Mouse (Mus musculus) forebrain, embryonic 11.5 days (tissue): ENCODE measurements around the gene Rac3. TPM values are rescaled to one million over a fixed set of nuclear protein-coding genes. Genes with fewer than 3 reads are reported as not detected.
"Not testable (repeated sequence)": the region's sequence is repeated elsewhere in the genome, so short reads cannot be mapped to it uniquely, and the experiment has no call there.

Experiments
- ATAC-seq: fragments of 200-750 bp; cut with Nextera tagmentation; replicated peaks from 2 replicates; pipeline ENCODE4 v1.8.0; 2017; ENCODE audit warnings: moderate TSS enrichment; ENCODE audit not compliant: low FRiP score
- DNase-seq: peaks from one replicate; pipeline ENCODE4 v3.0.0-alpha.2; 2017; ENCODE audit warnings: low spot score
- H3K27ac ChIP-seq: fragments of 300-500 bp; sonication (generic); 2 replicates; pipeline ENCODE4 v1.5.1; 2014; ENCODE audit warnings: low read depth, low read length
- H3K27me3 ChIP-seq: fragments of 300-500 bp; sonication (generic); 2 replicates; pipeline ENCODE4 v1.6.1; 2014; ENCODE audit warnings: mild to moderate bottlenecking, low read length, mixed read lengths; ENCODE audit not compliant: control insufficient read depth, insufficient read depth
- H3K36me3 ChIP-seq: fragments of 300-500 bp; sonication (generic); 2 replicates; pipeline ENCODE4 v1.6.1; 2014; ENCODE audit warnings: mild to moderate bottlenecking, low read length, moderate library complexity, mixed read lengths; ENCODE audit not compliant: control insufficient read depth, insufficient read depth
- H3K4me1 ChIP-seq: fragments of 300-500 bp; sonication (generic); replicated peaks from 2 replicates; pipeline ENCODE4 v1.6.1; 2014; ENCODE audit warnings: low read length, mixed read lengths; ENCODE audit not compliant: control insufficient read depth, insufficient read depth
- H3K4me2 ChIP-seq: fragments of 300-500 bp; sonication (generic); 2 replicates; pipeline ENCODE4 v1.6.1; 2014; ENCODE audit warnings: low read depth, mild to moderate bottlenecking, low read length, moderate library complexity, mixed read lengths; ENCODE audit not compliant: severe bottlenecking
- H3K4me3 ChIP-seq: fragments of 300-500 bp; sonication (generic); 2 replicates; pipeline ENCODE4 v1.5.1; 2014; ENCODE audit warnings: low read depth, low read length
- H3K9ac ChIP-seq: fragments of 300-500 bp; sonication (generic); 2 replicates; pipeline ENCODE4 v1.6.1; 2014; ENCODE audit warnings: low read length
- H3K9me3 ChIP-seq: fragments of 300-500 bp; sonication (generic); 2 replicates; pipeline ENCODE4 v1.6.1; 2016; ENCODE audit warnings: low read length, mixed read lengths; ENCODE audit not compliant: control insufficient read depth
- WGBS: fragments of 180-500 bp; shearing (Covaris S2); extraction: QIAGEN DNeasy Blood & Tissue Kit; methylation state at CpG from one replicate; pipeline ENCODE4 v1.1.7; 2014; 5-methylcytosine and 5-hydroxymethylcytosine counted together
- polyA plus RNA-seq: library from polyadenylated mRNA; unstranded; fragments of >200 nt; fragmentation: Nextera tagmentation; extraction: Ambion mirVana; gene quantifications from 2 replicates; pipeline ENCODE4 v1.2.1, GENCODE M21; 2014

Gene Rac3
- polyA plus RNA-seq, 1 experiment from 2014 or later: 7.5 TPM

DNA sequence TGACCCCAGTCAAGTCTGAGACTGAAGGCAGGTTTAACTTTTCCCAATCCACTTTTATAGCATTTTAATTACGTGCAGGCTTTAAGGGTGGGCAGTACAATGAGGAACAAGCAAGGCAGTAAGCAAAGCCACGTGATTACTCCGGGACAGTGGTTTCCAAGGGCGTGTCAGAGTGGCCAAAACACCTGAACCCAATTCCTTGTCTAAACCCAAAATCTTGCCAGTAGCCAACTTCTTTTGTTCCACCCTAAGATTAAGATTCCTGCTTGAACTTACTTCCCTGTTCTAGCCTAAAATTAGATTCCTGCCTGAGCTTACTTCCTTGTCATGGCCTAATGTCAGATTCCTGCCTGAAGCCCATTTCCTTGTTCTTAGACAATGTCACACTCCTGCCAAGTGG lies 26.7 kb downstream of the Rac3 start:
- H3K27me3 ChIP-seq: no peaks in the 10 kb centered on the region
- H3K27ac ChIP-seq: no peak overlapping the region
- no peaks in the 10 kb centered on the region for H3K36me3 ChIP-seq
- DNase-seq (no peak), ATAC-seq (no peak)
- 85% methylated on average over 4 of the region's 4 CpGs for WGBS
- H3K9me3 ChIP-seq: no peaks in the 10 kb centered on the region
- H3K4me2 ChIP-seq: no peak overlapping the region
- no peak overlapping the region for H3K9ac ChIP-seq
- H3K4me3 ChIP-seq: no peak overlapping the region
- H3K4me1 ChIP-seq: no peaks in the 10 kb centered on the region

DNA sequence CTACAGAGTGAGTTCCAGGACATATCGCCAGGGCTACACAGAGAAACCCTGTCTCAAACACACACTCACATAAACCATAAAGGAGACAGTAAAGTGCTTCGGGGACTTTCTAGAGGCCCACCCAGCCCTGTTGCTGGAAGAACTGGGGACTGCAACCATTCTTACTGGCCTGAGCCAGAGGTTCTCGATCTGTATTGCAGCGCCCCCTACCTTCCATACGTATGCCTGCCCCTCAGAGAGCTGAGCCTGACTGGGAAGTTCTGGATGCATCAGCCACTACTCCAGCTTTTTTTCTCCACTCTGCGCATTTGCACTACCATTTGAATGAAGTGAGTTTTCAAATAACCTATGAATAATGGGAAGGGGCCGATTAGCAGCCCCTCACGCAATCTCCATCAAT lies 28.2 kb downstream of the Rac3 start:
- H3K27me3 ChIP-seq: no peaks in the 10 kb centered on the region
- 63% methylated on average over 8 of the region's 8 CpGs for WGBS
- H3K9me3 ChIP-seq: no peaks in the 10 kb centered on the region
- no peak overlapping the region for H3K27ac ChIP-seq
- ATAC-seq (no peak), DNase-seq (no peak)
- H3K9ac ChIP-seq: no peak overlapping the region
- no peak overlapping the region for H3K4me2 ChIP-seq
- H3K4me1 ChIP-seq: no peaks in the 10 kb centered on the region
- no peak overlapping the region for H3K4me3 ChIP-seq
- no peaks in the 10 kb centered on the region for H3K36me3 ChIP-seq

DNA sequence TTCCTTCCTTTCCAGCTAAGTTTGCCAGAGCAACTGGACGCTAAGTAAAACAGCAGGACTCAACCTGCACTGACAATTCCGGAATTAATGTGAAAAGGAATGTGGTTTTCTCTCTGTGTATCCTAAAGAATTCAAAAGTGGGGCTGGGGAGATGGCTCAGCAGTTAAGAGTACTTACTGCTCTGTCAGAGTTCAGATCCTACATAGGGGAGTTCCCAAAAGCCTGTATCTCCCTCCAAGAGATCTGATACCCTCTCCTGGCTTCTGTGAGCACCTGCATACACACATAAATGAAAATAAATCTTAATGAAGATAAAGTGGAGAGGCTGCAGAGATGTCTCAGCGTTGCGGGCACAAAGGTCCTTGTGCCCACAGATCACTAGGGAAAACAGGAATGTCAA lies 30.3 kb downstream of the Rac3 start:
- ATAC-seq (no peak), DNase-seq (no peak)
- Histone ChIP-seq H3K9ac (no peak overlapping the region), H3K4me1 (no peaks in the 10 kb centered on the region), H3K9me3 (no peaks in the 10 kb centered on the region), H3K4me2 (no peak overlapping the region), H3K27me3 (no peaks in the 10 kb centered on the region), H3K4me3 (no peak overlapping the region), H3K36me3 (no peaks in the 10 kb centered on the region), H3K27ac (no peak overlapping the region)
- 78% methylated on average over 4 of the region's 4 CpGs for WGBS

DNA sequence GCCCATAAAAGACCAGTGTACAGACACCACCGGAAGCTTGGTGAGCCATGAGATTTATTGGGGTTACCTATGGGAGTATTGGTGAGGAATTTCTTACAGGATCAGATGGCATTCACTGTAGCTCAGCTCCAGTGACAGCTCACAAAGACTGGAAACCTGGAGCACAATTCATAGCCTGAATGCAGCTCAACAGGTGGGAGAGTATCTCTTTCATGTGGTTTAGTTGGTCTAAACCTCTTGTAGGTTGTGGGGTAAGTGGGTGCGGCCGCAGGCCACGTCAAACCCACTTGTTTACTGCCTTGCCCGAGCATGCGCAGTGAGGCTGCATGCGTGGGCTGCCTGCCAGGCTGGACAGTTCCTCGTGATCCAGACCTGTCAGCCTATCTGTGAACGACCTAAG lies 39.0 kb downstream of the Rac3 start:
- Histone ChIP-seq H3K9me3 (no peaks in the 10 kb centered on the region; the same call in 1 of the 2 replicates), H3K9ac (no peak overlapping the region), H3K27me3 (0 out of 2 replicates have a peak, but pooled peaks cover 2% of the 10 kb centered on the region), H3K4me3 (no peak overlapping the region), H3K4me1 (no peaks in the 10 kb centered on the region), H3K36me3 (no peaks in the 10 kb centered on the region), H3K4me2 (no peak overlapping the region), H3K27ac (no peak overlapping the region)
- ATAC-seq: no peak
- DNase-seq: no peak
- 93% methylated on average over 8 of the region's 9 CpGs for WGBS

DNA sequence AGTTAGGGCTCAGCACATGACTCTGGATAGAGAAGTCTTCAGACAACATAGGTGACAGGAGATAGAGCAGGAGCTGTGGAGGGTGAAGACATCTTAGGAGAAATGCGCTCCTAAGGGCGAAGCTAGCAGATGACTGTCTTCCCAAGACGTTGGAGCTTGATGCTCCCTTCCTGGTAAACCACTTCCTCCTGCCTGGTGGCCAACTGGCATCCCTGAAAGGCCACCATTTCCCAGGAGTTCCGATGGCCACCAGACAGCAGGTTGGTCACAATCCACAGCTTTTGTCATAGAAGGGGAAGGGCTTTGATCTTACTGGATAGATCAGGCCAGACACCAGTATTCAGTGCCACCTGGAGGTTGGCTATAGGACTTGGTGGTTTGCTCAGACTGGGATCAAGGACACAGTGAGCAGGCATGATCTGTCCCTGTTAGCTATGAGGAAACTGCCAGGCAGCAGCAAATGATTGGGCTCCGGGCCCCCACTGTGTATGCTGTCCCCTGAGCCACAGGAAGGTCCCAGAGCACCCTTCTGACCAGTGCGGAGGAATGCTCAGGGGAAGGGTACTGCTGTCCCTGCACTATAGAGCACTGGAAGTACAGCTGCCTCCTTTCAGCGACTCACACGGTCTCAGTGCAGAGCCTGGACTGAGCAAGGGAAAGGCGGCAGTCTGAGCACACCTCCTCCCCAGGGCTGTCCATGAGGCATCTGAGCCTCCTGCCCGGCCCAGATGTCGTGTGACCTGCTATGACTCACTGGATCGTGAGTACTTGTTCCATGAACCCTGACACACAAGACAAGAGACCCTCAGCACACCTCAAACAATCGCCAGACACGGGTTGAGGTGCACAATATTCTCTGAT lies 40.8 kb downstream of the Rac3 start:
- DNase-seq: no peak
- H3K27ac ChIP-seq: no peak overlapping the region
- no peaks in the 10 kb centered on the region for H3K4me1 ChIP-seq
- H3K4me3 ChIP-seq: no peak overlapping the region
- 71% methylated on average over 14 of the region's 14 CpGs for whole genome bisulfite sequencing
- no peak for ATAC-seq
- no peaks in the 10 kb centered on the region for H3K36me3 ChIP-seq
- 0 out of 2 replicates have a peak, but pooled peaks cover 2% of the 10 kb centered on the region for H3K27me3 ChIP-seq
- H3K9ac ChIP-seq: no peak overlapping the region
- H3K4me2 ChIP-seq: no peak overlapping the region
- H3K9me3 ChIP-seq: no peaks in the 10 kb centered on the region; the same call in 1 of the 2 replicates

DNA sequence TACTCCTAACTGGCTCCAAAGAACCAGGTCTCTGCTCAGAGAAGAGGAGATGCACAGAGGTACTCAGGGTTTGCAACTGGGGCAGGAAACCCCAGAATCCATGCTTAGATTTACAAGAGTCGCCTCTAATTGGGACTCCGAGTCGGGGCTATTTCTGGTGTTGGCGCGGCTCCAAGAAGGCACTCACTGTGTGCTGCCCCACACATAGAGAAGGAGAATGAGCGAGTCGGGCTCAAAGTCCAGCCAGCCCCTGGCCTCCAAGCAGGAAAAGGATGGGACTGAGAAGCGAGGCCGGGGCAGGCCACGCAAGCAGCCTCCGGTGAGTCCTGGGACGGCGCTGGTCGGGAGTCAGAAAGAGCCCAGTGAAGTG lies 41.4 kb downstream of the Rac3 start, which contains the start of gene Hmga1b:
Hmga1b (plus strand) TSS at position 123 of the 370 bp plus-strand sequence.
- H3K4me2 ChIP-seq, H3K9me3 ChIP-seq, H3K27me3 ChIP-seq, ATAC-seq, H3K27ac ChIP-seq, H3K36me3 ChIP-seq, DNase-seq, H3K4me1 ChIP-seq, H3K9ac ChIP-seq, H3K4me3 ChIP-seq: not testable (repeated sequence)
- 16% methylated on average over 14 of the region's 14 CpGs for WGBS

DNA sequence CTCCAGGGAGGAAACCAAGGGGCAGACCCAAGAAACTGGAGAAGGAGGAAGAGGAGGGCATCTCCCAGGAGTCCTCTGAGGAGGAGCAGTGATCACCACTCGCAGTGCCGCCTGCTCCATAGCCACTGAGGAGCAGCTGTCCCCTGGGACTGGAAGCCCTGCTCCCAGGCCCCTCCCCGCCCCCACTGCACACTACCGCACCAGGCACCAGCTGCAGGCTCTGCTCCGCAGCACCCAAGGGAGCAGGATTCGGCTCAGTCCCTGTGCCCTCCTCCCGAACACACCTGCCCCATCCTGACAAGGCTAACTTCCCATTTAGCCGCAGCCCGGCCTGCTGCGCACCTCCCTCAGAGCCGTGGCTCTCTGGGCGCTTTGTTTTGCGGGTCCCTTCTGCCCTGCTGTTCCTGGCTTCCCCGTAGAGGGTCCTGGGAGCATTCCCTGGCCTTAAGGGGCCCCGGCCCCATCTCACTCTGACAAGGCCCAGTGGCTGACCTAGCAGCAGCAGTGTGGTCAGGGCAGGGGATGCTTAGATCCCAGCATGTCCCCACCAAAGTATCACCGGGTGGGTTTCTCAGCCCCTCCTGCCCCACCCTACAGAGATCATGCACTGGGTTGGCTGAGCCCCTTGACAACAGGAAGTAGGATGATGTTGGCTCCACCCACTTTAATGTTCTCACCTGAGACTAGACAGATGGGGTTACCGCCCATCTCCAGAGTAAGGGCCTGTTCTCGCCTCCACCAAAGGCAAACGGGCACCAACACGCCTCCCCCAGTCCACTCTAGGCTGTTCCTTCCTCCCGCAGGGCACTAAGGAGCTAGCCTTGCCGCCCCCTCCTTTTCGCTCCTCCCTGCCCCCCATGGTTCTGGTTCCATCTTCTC lies 42.1 kb downstream of the Rac3 start:
- not testable (repeated sequence) for ATAC-seq, H3K36me3 ChIP-seq, DNase-seq, H3K27me3 ChIP-seq, H3K4me2 ChIP-seq, H3K9ac ChIP-seq, H3K27ac ChIP-seq, H3K9me3 ChIP-seq, H3K4me1 ChIP-seq, H3K4me3 ChIP-seq
- WGBS: 11% methylated on average over 2 of the region's 23 CpGs

DNA sequence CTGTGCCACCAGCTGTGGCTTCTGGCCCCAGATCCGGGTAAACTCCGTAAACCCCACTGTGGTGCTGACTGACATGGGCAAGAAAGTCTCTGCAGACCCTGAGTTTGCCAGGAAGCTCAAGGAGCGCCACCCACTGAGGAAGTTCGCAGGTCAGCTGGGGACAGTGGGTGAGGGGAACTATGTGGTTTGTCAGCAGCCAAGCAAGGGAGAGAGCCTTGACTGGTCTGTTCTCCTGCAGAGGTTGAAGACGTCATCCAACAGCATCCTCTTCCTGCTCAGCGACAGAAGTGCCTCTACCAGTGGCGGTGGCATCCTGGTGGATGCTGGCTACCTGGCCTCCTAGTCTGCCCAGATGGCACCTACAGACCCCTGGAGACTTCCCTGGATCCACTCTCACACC lies 45.8 kb downstream of the Rac3 start:
- H3K27me3 ChIP-seq, H3K36me3 ChIP-seq, H3K9me3 ChIP-seq, DNase-seq, H3K27ac ChIP-seq, H3K4me1 ChIP-seq, H3K4me3 ChIP-seq, H3K4me2 ChIP-seq, ATAC-seq, H3K9ac ChIP-seq: not testable (repeated sequence)
- 84% methylated on average over 3 of the region's 7 CpGs for WGBS
